Mouse (Mus musculus) embryonic facial prominence, embryonic 12.5 days (tissue): ENCODE data around the gene Ddx19b. TPM values are rescaled to one million over a fixed set of nuclear protein-coding genes. Genes with fewer than 3 reads are reported as not detected.
"Not testable (repeated sequence)": the region's sequence is repeated elsewhere in the genome, so short reads cannot be mapped to it uniquely, and the experiment has no call there.

Experiments
- ATAC-seq: fragments of 200-750 bp; cut with Nextera tagmentation; 2 replicates; pipeline ENCODE4 v1.8.0; 2017; ENCODE audit not compliant: insufficient number of reproducible peaks, insufficient read depth, low FRiP score, low TSS enrichment
- H3K27ac ChIP-seq: fragments of 300-500 bp; sonication (generic); 2 replicates; pipeline ENCODE4 v1.5.1; 2016; ENCODE audit warnings: mild to moderate bottlenecking
- H3K27me3 ChIP-seq: fragments of 300-500 bp; sonication (generic); 2 replicates; pipeline ENCODE4 v1.6.1; 2016; ENCODE audit warnings: mild to moderate bottlenecking, moderate library complexity
- H3K36me3 ChIP-seq: fragments of 300-500 bp; sonication (generic); 2 replicates; pipeline ENCODE4 v1.6.1; 2016; ENCODE audit warnings: mild to moderate bottlenecking
- H3K4me1 ChIP-seq: fragments of 300-500 bp; sonication (generic); 2 replicates; pipeline ENCODE4 v1.6.1; 2016
- H3K4me2 ChIP-seq: fragments of 300-500 bp; sonication (generic); replicated peaks from 2 replicates; pipeline ENCODE4 v1.6.1; 2016; ENCODE audit warnings: mild to moderate bottlenecking, moderate library complexity
- H3K4me3 ChIP-seq: fragments of 300-500 bp; sonication (generic); 2 replicates; pipeline ENCODE4 v1.5.1; 2016; ENCODE audit warnings: mild to moderate bottlenecking
- H3K9ac ChIP-seq: fragments of 300-500 bp; sonication (generic); 2 replicates; pipeline ENCODE4 v1.6.1; 2016; ENCODE audit warnings: mild to moderate bottlenecking, moderate library complexity
- H3K9me3 ChIP-seq: fragments of 300-500 bp; sonication (generic); 2 replicates; pipeline ENCODE4 v1.6.1; 2016; ENCODE audit warnings: mild to moderate bottlenecking, moderate library complexity
- WGBS: fragments of 180-500 bp; shearing (Covaris S2); methylation state at CpG from one replicate; pipeline ENCODE4 v1.1.7; 2016; 5-methylcytosine and 5-hydroxymethylcytosine counted together
- microRNA-seq: library from miRNA; unstranded; fragments of <30 nt; microRNA quantifications from one replicate; pipeline ENCODE4, GENCODE M21; 2017
- polyA plus RNA-seq: library from polyadenylated mRNA; unstranded; fragments of >200 nt; fragmentation: Nextera tagmentation; extraction: Ambion mirVana; gene quantifications from 2 replicates; pipeline ENCODE4 v1.2.1, GENCODE M21; 2016

Gene Ddx19b
- polyA plus RNA-seq, 1 experiment from 2014 or later: 5.6 TPM

DNA sequence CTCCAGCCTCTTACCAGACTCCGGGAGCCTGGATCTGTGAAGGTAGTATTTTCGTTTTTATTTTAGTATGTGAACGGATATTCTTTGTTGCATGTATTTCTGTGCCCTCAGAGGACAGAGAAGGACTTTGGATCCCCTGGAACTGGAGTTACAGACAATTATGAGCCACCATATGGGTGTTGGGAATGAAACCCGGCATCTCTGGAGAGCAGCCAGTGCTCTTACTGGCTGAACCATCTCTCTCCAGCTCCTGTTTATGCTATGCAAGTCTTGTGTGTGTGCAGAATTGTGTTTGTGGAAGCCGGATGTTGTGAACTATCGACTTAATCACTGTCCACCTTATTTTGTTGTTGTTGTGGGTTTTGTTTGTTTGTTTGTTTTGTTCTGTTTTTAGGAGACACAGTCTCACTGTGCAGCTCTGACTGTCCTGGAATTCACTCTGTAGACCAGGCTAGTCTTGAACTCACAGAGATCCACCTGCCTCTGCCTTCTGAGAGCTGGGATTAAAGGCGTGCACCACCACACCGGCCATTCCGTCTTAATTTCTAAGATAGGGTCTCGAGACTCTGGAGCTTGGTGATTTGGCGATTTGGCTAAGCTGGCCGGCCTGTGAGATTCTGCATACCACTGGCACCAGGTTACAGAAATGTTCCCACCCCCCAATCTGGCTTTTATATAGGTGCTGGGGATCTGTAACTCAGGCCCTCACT lies 72.3 kb downstream of the Ddx19b start:
- no peak overlapping the region for H3K9ac ChIP-seq
- 94% methylated on average over 12 of the region's 12 CpGs for WGBS

DNA sequence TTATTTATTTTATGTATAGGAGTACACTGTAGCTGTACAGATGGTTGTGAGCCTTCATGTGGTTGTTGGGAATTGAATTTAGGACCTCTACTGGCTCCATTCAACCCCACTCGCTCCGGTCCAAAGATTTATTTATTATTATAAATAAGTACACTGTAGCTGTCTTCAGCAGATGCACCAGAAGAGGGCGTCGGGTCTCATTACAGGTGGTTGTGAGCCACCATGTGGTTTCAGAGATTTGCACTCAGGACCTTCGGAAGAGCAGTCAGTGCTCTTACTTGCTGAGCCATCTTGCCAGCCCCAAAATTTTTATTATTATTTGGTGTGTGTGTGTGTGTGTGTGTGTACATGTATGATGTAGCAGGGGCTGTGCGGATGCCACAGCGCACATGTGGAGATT lies 73.0 kb downstream of the Ddx19b start:
- not testable (repeated sequence) for H3K9ac ChIP-seq, H3K9me3 ChIP-seq, ATAC-seq, H3K4me2 ChIP-seq, H3K27me3 ChIP-seq, H3K4me3 ChIP-seq, H3K27ac ChIP-seq, H3K4me1 ChIP-seq
- 95% methylated on average over 7 of the region's 7 CpGs for WGBS
- peaks cover 54% of the 10 kb centered on the region for H3K36me3 ChIP-seq

More for the DNA sequence above, 72.3 kb downstream of the Ddx19b start:
- no peak for ATAC-seq
- Histone ChIP-seq H3K4me3 (no peak overlapping the region), H3K27ac (no peak overlapping the region), H3K4me1 (no peaks in the 10 kb centered on the region), H3K4me2 (no peak overlapping the region), H3K9me3 (no peaks in the 10 kb centered on the region), H3K36me3 (peaks cover 55% of the 10 kb centered on the region), H3K27me3 (no peaks in the 10 kb centered on the region)

DNA sequence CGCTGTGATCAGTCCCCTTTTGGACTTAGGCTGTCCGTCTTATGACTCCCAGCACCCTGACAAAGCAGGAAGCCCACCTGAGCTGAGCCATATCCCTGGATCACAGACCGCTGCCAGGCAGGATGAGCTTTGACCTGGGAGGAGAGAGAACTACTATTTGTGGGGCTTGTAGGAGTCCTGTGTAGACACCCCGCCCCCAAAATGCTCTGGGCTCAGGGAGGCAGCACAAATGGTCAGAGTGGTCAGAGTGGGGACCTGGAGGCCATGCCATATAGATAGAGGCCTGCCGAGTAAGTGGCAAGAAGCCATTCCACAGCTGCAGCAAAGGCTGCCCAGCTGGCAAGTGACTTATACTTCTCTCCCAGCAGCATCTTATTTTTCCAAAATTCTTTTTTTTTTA lies 73.4 kb downstream of the Ddx19b start:
- Histone ChIP-seq H3K27ac (no peak overlapping the region), H3K9me3 (no peaks in the 10 kb centered on the region), H3K4me3 (no peak overlapping the region), H3K9ac (no peak overlapping the region), H3K36me3 (peaks cover 53% of the 10 kb centered on the region), H3K27me3 (no peaks in the 10 kb centered on the region), H3K4me2 (no peak overlapping the region), H3K4me1 (no peaks in the 10 kb centered on the region)
- ATAC-seq: no peak
- 91% methylated on average over 5 of the region's 5 CpGs for WGBS

DNA sequence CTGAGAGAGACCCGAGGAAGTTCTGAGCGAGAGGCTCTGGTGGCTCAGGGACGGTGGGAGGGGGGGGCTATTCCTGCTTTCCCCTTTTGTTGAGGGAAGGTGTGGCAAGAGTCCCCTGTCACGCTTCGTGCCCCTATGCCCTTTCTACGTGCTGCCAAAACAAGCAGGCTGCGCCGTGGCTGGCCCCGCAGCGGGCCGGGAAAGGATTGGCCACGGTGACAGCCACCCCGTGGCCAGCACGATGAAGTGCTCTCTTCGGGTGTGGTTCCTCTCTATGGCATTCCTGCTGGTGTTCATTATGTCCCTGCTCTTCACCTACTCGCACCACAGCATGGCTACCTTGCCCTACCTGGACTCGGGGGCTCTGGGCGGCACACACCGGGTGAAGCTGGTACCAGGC lies 74.1 kb downstream of the Ddx19b start:
- Histone ChIP-seq H3K4me3 (no peak overlapping the region), H3K4me2 (no peak overlapping the region), H3K9ac (no peak overlapping the region), H3K36me3 (peaks cover 48% of the 10 kb centered on the region), H3K9me3 (no peaks in the 10 kb centered on the region), H3K27ac (no peak overlapping the region), H3K27me3 (no peaks in the 10 kb centered on the region), H3K4me1 (no peaks in the 10 kb centered on the region)
- ATAC-seq: no peak
- WGBS: 93% methylated on average over 19 of the region's 19 CpGs

DNA sequence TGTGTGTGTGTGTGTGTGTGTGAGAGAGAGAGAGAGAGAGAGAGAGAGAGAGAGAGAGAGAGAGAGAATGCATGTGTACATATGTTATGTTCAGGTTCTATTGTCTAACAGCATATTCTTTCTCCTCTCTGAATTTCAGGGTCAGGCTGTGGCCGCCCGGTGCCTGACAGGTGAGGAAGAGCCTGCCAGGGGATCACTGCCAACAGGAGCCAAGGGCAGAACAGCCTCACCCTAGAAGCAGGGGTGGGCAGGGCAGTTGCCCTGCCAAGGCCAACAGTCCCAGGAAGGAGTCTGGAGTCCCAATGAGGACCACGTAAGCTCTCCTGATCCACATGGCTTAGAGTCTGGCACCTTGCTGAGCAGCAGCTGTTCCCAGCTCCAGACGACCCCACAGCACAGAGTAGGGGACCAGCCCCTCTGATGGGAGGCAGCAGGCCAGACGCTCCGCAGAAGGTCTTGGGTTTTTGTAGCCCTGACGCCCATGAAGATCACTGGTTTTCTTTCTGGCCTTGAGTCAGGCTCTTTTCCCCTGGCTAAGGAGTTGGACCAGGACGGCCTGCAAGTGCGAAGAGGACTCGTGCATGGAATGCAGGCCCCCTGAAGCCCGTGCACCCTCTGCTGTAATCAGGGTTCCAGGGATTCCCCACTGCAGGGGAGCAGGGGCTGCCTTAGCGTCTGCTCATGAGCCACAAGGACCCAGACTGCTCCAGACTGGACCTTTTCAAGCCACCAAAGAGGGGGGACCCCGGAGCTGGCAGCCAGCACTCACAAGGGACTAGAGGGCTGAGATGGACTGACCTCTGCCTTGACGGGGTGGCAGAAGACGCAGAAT lies 74.7 kb downstream of the Ddx19b start:
- Histone ChIP-seq H3K9me3 (no peaks in the 10 kb centered on the region), H3K27me3 (no peaks in the 10 kb centered on the region), H3K36me3 (peaks cover 44% of the 10 kb centered on the region), H3K9ac (no peak overlapping the region), H3K27ac (no peak overlapping the region), H3K4me3 (no peak overlapping the region), H3K4me1 (no peaks in the 10 kb centered on the region), H3K4me2 (no peak overlapping the region)
- no peak for ATAC-seq
- WGBS: 88% methylated on average over 15 of the region's 15 CpGs

DNA sequence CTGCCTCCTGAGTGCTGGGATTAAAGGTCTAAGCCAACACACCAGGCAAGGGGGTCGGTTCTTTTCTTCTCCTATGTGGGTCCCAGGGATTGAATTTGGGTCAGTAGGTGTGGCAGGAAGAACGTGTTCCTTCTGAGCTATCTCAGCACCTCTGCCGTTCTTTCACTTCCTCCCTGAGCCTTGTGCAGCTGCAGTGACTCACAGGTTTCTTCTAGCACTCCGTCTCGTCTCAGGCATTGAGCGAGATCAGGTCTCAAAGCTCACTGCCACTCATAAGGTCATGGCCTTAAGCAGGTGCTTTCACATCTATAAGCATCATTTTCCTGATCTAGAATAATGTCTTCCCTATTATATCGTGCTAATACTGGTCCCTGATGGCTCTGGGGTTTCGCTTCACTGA lies 76.8 kb downstream of the Ddx19b start:
- Histone ChIP-seq H3K27ac (no peak overlapping the region), H3K9ac (no peak overlapping the region), H3K36me3 (peaks cover 36% of the 10 kb centered on the region), H3K27me3 (no peaks in the 10 kb centered on the region), H3K4me1 (no peaks in the 10 kb centered on the region), H3K4me2 (no peak overlapping the region), H3K9me3 (no peaks in the 10 kb centered on the region), H3K4me3 (no peak overlapping the region)
- WGBS: 71% methylated on average over 8 of the region's 8 CpGs
- no peak for ATAC-seq

Small RNAs within 50 kb of the gene (microRNA-seq; reads per million reads assigned to microRNA genes)
- gene Gm24103 (not detected), gene Mir3473d (0.54 reads per million)

Other genes with a start within 250 kb of the Ddx19b start
- 0.46 and 0.83 TPM in 2 replicates for gene Il34, start 225.8 kb downstream of the Ddx19b start, polyA plus RNA-seq
- gene Cog4, start 185.2 kb downstream of the Ddx19b start, polyA plus RNA-seq: 85.5 and 87.8 TPM in 2 replicates
- gene Sf3b3, start 185.0 kb downstream of the Ddx19b start, polyA plus RNA-seq: 193 and 196 TPM in 2 replicates
- gene Fuk, start 129.3 kb downstream of the Ddx19b start, polyA plus RNA-seq: 16.8 and 17.0 TPM in 2 replicates
- gene St3gal2, start 111.8 kb downstream of the Ddx19b start, polyA plus RNA-seq: 44.6 and 45.5 TPM in 2 replicates
- 14.1 and 16.8 TPM in 2 replicates for gene Ddx19a, start 34.0 kb downstream of the Ddx19b start, polyA plus RNA-seq
- gene Aars, start 1.4 kb upstream of the Ddx19b start, polyA plus RNA-seq: 69.9 and 71.9 TPM in 2 replicates
- gene Exosc6, start 24.6 kb upstream of the Ddx19b start, polyA plus RNA-seq: 26.0 and 26.9 TPM in 2 replicates
- gene Clec18a, start 60.7 kb upstream of the Ddx19b start, polyA plus RNA-seq: 1.6 and 2.3 TPM in 2 replicates
- 12.8 and 14.3 TPM in 2 replicates for gene Pdpr, start 62.9 kb upstream of the Ddx19b start, polyA plus RNA-seq
- gene Glg1, start 227.5 kb upstream of the Ddx19b start, polyA plus RNA-seq: 95.2 and 97.6 TPM in 2 replicates